Mouse (Mus musculus) brain, embryonic 14.5 days (tissue): ENCODE results near the gene Dcaf1.

Experiments used
- CTCF ChIP-seq: fragments of 200-500 bp; IDR thresholded peaks from 2 replicates; pipeline ENCODE4 v1.5.1; 2012; ENCODE audit warnings: inconsistent platforms, mild to moderate bottlenecking, moderate library complexity, borderline replicate concordance; ENCODE audit not compliant: insufficient read depth, insufficient read length; ENCODE audit errors: extremely low read depth
- POLR2A ChIP-seq: fragments of 200-500 bp; IDR thresholded peaks from 2 replicates; pipeline ENCODE4 v1.6.1; 2012; ENCODE audit warnings: mild to moderate bottlenecking, inconsistent platforms, borderline replicate concordance; ENCODE audit not compliant: poor library complexity, insufficient read depth, insufficient read length, severe bottlenecking; ENCODE audit errors: extremely low read depth

GRCm38 (mm10) chr9:106892552-106892875 is 70.8 kb downstream of the Dcaf1 start:
- TF ChIP-seq POLR2A = 0 out of 2 replicates have a peak, but pooled peaks have one; percentile 8
- TF ChIP-seq CTCF = no peak
